Mouse (Mus musculus) heart, adult 11 months (tissue): ENCODE measurements at regions not wholly inside any gene's neighbourhood (a gene's known extent, or its start where the extent isn't known, plus 50 kb on each side); places are given as distances from the start of the nearest gene placed in this dataset.

ENCODE experiments used
- DNase-seq: peaks from one replicate; pipeline ENCODE4 v3.0.0; 2022

DNA sequence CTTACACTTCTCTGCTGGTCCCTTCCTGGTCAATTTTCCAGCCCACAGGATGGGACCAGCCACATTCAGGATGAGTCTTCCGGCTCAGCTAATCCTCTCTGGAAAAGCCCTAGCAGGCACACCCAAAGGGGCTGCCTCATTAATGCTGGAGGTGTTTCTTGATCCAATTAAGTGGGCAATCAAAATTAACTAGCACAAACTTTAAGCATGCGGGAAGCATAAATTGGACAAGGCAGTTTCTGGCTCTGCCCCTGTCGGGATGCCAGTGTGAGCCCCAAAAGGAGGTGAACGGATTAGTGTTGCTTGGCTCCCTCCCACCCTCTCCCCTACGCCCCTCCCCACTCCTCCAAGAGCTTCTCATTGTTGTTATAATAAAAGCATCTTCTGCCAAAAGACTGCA, 262.5 kb upstream of the Id4 start:
- no peak for DNase-seq

DNA sequence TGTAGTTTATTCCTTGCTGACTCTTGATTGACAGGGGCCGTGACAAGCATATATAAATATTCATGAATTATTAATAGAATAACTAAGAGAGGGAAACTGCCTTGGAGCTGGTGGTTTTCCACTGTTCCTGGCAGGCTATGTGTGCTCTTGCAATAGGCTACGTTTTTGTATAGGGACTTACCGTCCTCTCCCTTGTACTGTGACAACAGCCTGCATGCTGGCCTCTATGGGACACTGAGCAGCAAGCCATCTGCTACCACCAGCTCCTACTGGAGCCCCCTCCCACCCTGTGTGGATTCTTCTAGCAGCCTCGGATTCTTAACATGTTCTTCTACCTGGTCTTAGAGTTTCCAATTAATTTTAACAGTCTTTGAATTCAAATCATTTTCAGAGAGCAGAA, 261.6 kb upstream of the Id4 start:
- DNase-seq = no peak

- DNase-seq = no peak
Observed at GRCm38 (mm10) chr13:48003126-48003525, 257.9 kb upstream of the Id4 start.

DNA sequence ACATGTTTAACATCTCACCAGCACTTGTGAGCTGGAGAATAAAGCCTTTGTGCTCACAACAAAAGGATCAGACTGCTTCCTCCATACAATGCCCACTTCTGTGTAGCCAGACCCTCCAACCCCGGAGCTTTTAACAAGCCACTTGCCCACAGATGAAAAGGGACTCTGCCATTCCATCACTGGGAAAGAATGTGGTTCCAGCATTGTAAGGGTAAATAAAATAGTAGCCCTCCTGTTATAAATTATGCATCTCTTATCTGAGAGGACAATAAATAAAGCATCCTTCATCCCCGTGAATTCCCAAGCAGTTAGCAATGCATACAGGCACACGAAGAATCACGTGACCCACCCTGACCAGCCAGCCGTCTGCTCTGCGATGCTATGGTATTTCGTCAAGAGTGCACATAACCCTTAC, 247.7 kb upstream of the Id4 start:
- no peak for DNase-seq

DNA sequence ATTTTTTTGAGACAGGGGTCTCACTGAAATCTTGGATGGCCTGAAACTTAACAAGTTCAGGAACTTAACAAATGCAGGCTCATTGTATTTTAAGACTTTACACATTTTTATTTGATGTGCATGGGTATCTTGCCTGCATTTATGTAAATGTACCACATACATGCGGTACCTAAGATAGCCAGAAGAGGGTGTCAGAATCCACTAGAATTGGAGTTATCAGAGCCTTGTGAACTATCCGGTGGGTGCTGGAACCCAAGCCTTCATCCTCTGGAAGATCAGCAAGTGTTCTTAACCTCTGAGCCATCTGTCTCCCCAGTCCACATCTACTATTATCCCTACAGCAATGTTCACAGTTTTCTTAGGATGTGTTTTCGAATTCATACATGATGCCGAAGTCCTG, 245.7 kb upstream of the Id4 start:
- peak; percentile 12 for DNase-seq

- DNase-seq = peak; percentile 63
Observed at GRCm38 (mm10) chr13:48016051-48016450, 245.0 kb upstream of the Id4 start.

DNA sequence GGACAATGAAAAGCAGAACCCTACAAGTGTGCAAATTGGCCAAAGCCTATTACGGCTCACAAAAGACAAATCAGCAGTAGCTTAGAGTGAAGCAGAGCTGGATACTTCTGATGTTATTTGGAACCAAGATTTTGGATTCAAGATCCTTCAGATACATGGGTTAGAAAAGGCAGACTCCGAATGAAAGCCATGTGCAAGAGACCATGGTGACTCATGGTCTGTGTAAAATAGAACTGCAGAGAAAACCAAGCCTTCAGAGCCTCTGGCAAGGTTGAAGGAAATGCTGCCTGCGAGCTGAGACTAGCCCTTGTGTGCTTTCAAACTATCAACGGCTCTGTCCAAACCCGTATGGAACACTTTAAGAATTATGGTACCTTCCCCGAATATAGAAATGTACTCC, 244.4 kb upstream of the Id4 start:
- DNase-seq = no peak

GRCm38 (mm10) chr13:48017649-48018048, 243.4 kb upstream of the Id4 start:
- no peak for DNase-seq

DNA sequence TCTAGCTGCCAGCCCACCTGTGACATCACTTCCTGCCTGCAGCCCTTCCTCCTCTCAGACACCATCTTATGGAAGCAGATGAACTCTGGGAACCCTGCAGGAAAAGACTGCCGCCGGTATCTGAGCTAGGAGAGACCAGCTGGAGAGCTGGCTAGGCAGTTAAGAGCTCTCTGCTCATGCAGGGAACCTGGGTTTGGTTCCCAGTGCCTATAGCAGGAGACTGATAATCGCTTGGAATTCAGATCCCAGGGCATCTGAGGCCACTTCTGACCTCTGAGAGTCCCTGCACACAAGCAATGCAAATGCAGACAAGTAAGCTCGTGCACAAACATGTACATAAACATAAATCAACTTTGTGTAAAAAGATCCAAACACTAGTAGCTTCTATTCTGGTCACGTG, 242.4 kb upstream of the Id4 start:
- no peak for DNase-seq

GRCm38 (mm10) chr13:48022958-48023615, 237.9 kb upstream of the Id4 start:
- no peak for DNase-seq

GRCm38 (mm10) chr13:48027775-48028489, 233.1 kb upstream of the Id4 start:
- peak; percentile 94 for DNase-seq

DNA sequence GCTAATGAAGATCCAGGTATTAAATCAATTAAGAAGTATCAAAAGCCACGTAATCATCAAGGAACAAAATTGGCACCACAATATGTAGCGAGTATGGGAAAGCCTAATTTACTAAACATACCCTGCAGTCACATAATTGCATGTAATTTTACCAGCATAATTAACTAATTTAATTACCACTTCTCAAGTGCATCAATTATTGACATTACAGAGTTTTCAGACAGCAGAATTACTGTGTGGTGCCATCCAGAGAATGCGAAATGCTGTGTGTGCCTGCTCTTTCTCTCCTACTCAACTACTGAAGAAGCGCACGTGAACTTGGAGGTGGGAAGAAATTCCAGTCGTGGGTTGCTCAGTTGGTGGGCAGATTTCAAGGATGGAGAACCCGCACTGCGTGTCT, 229.5 kb upstream of the Id4 start:
- peak; percentile 48 for DNase-seq

DNA sequence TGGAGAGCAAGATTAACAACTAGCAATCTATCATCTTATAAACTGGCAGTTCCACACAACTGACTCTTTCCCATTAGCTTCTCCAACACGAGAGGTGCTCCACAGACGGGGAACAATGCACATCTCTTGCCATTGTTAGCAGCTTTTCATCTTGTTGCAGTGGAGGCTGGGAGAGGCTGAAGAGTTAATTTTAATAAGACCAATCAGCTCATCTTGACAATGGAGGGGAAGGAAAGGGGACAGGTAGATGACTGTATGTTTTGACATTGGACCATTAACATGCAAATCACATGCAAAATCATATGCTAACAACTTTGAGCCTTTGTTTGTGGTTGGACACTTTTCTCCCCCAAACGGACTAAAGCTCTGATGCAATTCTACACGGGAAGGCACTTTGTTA, 218.9 kb upstream of the Id4 start:
- DNase-seq = no peak

DNA sequence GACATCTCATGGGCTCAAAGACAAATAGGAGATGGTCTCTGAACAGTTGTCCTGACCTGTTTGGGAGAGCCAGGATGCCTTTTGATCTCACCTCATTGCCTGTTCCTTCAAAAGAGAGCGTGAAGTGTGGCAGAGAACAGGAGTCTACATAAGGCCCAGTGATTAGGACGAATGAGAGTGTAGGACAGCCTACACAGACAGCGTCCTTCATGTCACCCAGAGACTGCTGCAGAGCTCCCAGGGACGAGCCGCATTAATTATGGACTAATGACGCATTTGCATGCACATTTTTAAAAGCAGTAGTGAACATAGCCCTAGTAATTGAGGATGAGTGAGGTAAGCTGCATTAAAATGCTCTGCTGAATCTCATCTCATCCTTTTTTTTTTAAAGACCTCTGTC, 218.5 kb upstream of the Id4 start:
- peak; percentile 34 for DNase-seq

DNA sequence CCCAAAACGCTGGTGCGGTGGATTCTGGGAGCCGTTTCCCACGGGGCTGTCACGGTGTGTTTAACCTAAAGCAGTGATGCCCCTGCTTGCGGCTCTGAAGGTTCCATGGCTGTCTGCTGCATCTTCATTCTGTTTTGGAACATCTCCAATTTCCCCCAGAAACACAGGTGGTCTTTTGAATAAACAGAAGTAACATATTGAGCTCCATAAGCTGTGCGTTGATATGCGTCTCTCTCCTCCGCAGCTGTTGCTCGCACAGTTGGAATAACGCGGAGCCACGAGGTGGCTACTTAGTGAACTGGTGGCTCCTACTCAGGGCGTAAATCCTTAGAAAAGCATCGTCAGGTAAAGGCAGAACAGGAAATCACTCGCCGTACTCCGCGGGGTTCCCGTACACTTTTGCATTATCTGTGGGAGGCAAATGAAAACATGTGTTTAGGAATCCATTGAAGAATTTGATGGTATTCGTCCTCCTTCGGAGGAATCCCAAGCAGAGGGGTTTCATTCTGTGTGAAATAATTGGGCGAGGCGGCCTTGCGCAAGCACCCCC, 214.8 kb upstream of the Id4 start:
- peak; percentile 83 for DNase-seq

DNA sequence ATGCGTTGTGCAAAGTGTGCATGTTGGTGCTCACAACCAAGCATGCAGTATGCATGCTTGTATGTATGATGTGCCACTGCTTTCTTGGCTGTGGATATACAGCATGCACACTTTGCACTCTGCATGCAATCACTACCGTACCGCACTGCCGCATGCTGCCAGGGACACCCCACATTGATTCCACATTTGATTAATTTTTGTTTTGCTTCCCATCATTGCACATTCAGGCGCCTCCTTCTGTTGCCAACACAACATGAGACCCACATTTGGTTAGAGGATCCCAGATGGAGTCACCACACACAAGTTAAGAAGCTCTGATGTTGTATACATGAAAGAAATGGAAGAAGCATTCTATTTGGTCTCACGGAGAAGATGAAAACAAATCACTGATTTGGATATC, 211.2 kb upstream of the Id4 start:
- peak; percentile 4 for DNase-seq

- no peak for DNase-seq
Observed at GRCm38 (mm10) chr13:48074630-48075029, 186.4 kb upstream of the Id4 start.

DNA sequence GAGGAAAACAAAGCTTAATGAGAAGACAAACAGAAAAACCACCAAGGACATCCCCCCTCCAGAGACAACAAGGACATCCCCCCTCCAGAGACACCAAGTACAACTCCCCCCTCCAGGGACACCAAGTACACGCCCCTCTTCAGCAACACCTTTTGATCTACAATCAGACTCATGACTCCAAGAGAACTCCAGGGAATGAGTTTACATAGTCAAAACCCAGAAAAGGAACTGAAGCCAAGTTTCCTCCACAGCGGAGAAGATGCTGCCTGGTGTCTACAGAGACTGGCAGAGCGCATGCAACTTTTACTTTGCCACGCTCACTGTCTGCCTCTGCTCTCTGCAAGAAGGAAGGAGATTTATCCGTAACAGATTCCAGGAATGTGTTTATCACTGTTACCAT, 185.7 kb upstream of the Id4 start:
- no peak for DNase-seq

DNA sequence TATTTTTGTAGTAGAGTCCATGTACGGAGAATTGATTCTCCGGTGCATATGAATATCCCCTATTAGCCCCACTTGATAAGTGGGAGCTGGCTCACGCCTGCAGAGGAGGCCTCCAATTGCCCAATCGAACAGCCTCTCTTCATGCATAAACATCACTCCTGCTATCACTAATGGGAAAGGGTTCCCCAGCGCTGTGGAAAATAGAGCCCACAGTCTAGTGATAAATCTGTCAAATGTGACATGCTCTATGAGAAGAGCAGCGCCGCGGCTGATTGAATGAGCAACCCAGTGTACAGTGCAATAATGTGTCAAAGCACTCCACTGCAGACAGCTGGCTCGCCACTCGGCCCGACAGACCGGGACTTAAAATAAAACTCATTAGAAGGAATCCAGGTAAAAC, 182.8 kb upstream of the Id4 start:
- DNase-seq = no peak

- DNase-seq = no peak
Observed at GRCm38 (mm10) chr13:48083294-48083693, 177.7 kb upstream of the Id4 start.

DNA sequence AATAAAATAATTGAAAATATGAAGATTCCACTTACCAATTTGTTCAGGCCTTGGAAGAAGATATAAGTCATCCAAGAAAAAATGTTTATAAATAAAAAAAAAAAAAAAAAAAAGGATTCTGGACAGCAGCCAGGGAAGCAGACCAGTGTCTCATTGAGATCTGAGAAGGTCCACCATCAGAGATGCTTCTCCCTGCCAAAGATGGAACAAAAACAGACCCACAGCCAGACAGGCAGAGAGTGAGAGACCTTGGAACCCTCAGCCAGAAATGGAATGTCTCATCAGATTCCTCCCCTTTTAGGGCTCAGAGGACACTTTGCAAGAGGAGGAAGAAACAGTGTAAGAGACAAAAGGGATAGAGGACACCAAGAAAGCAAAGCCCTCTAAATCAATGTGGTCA, 177.2 kb upstream of the Id4 start:
- DNase-seq = no peak

- DNase-seq = no peak
Observed at GRCm38 (mm10) chr13:48094275-48095035, 166.6 kb upstream of the Id4 start.

DNA sequence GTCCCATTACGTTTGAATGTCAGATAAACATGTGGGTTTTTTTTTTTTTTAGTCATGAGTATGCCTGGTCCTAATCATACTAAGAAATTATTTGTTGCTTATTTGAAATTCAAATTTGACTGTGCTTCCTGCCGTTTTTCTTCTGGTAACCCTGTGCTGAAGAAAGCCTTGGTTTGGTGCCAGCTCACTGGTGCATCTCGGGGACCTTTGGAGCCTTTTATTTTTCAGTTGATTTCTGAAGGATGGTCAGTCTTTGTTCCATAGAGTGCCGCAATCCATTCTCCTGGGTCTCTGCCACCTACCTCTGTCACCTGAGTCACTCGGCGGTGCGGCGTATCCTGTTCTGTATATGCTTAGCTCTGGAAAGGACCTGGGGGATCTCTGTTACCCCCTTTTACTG, 158.9 kb upstream of the Id4 start:
- DNase-seq = no peak

DNA sequence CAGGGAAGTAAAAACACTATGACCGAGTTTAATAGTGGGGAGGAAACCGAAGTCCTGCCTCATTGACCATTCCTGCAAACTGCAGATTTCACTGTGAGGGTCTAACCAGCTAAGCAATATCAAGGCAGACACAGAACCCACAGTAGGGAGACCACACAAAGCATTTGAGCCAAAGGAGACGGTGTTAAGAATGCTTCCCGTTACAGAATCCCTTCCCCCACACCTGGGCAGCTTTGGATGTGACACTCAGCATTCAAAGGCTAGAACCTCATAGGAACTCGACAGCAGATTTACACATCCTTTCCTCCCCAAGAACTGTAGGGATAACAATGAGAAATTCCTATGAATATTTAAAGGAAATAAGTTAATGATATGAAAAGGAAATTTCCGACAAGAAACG, 158.5 kb upstream of the Id4 start:
- DNase-seq = peak; percentile 51
